ENCODE assay signal across 24 mouse cellular contexts in the genomic region with DNA sequence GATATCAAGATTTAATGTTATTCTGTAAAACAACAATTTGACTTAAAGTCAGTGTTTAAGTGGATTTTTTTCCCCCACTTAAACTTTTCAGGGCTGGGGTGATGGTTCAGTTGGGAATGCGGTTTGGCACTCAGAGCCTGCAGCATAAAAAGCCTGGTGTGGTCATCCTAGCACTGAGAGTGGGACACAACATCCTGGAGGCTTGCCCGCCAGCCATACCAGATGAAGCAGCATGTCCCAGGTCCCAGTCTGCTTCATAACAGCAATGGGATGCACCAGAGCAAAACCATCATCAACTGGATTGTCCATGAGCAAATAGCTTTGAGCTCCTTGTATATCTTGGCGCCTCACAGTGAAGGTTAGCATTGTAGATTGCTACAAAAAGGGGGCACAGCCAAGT. TPM values are rescaled to one million over a fixed set of nuclear protein-coding genes. Genes with fewer than 3 reads are reported as not detected.
"Had no signal": no experiment of that assay in that cellular context is flagged by ENCODE, and none has a peak within 500 bp of the region (broad histone marks: within the 10 kb centered on the region; RNA-seq: fewer than 3 reads in every experiment).

No protein-coding gene starts in this region.

- DNase-seq: lung, adult 18-20 months; lung, embryonic 14.5 days; lung, postnatal 10 days; lung, postnatal 4 days; midbrain, embryonic 14.5 days; retina, postnatal 1 day; right cerebral cortex, adult 18-20 months; right cerebral cortex, postnatal 25 days; right cerebral cortex, postnatal 4 days; spleen, adult 18-20 months; thymus, adult 18-20 months; thymus, postnatal 14 days; thymus, postnatal 4 days had no signal

- H3K27ac ChIP-seq: midbrain, embryonic 10.5 days; midbrain, embryonic 12.5 days; neural tube, embryonic 13.5 days; neural tube, embryonic 15.5 days had no signal

- H3K4me3 ChIP-seq: midbrain, embryonic 10.5 days; midbrain, embryonic 12.5 days; myocyte; neural tube, embryonic 13.5 days; neural tube, embryonic 15.5 days had no signal

- H3K27me3 ChIP-seq: midbrain, embryonic 12.5 days; neural tube, embryonic 13.5 days; neural tube, embryonic 15.5 days had no signal

- H3K4me1 ChIP-seq: midbrain, embryonic 10.5 days; midbrain, embryonic 12.5 days; neural tube, embryonic 13.5 days; neural tube, embryonic 15.5 days had no signal

- H3K9ac ChIP-seq: lung, embryonic 14.5 days; midbrain, embryonic 12.5 days; neural tube, embryonic 13.5 days; neural tube, embryonic 15.5 days had no signal

RNA-seq across cellular contexts. Expression of a gene that starts 11.1 kb away (rescaled TPM):
- total RNA-seq: megakaryocyte, adult 5-6 weeks; megakaryocyte-erythroid progenitor cell, adult 5-6 weeks had no signal
- polyA plus RNA-seq: midbrain, embryonic 12.5 days; midbrain, embryonic 14.5 days; midbrain, embryonic 16.5 days; small intestine, adult 2 months; stomach, embryonic 14.5 days; urinary bladder, adult 2 months had no signal
